12 mouse cellular contexts compared by ENCODE assay signal in the genomic region with DNA sequence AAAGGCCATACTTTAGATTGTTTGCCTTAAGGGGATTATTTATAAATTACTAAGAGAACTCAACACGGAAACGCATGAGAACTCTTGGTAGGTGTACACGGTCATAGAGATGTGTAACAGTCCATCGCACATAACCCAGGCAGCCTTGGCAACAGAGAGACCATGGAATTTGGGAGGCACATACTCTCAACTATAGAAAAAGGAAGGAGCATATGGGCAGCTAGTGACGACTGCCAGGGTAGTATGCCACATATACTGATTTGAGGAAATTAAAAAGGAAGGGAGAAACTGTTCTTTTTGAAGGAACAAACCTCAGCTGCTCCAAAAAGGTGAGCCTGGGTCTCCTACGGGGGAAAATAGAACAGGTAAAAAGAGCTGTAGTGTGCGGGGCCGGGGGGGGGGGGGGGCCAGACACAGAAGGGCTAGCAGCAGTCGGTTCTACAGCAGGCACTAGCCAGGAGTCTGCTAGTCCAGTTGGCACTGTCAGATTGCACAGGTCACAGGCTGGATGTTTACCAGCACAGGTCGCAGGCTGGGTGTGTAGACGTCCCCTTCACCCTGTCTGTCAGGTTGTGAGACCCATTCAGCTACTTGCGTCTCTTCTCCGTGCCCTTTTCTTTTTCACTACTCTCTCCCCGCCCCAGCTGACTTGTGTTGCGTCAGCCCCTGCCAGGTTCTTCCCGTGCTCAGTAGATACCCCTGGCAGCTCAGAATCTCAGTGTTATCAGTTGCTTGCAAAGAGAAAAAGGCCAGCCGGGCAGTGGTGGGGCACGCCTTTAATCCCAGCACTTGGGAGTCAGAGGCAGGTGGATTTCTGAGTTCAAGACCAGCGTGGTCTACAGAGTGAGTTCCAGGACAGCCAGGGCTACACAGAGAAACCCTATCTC. TPM values are rescaled to one million over a fixed set of nuclear protein-coding genes. Genes with fewer than 3 reads are reported as not detected.
A peak's percentile ranks its signal among the peaks of the same experiment; 100 is the strongest.
DNase-seq lines count a peak whose midpoint lies in the region; ATAC-seq and TF ChIP-seq lines count a peak whose summit lies in the region.
"Had no signal": no experiment of that assay in that cellular context is flagged by ENCODE, and none has a peak within 500 bp of the region (broad histone marks: within the 10 kb centered on the region; RNA-seq: fewer than 3 reads in every experiment).

No protein-coding gene starts in this region.

- TF ChIP-seq CTCF in bone marrow, adult 2 months (IDR thresholded peaks at IDR 0.05; ENCODE audit: control insufficient read depth, insufficient read depth, low read length) = no peak

- intact Hi-C loops in heart, postnatal 36 days (cut with DNase I) = no loop called here

- DNase-seq in heart, postnatal 36 days = no peak
- peak; percentile 87 for DNase-seq in cerebellum, adult 9-11 months
- no peak for DNase-seq in adrenal gland, postnatal 10 days
- DNase-seq in adrenal gland, adult 18-20 months (ENCODE audit: low spot score in 2 of 2) = no peak
- no peak for DNase-seq in lung, postnatal 4 days
- DNase-seq: adrenal gland, postnatal 14 days; kidney, postnatal 14 days had no signal

- H3K27me3 ChIP-seq in heart, embryonic 14.5 days (ENCODE audit: control insufficient read depth, insufficient read depth, low read length) = no peaks in the 10 kb centered on the region
- no peaks in the 10 kb centered on the region for H3K27me3 ChIP-seq in liver, embryonic 12.5 days (replicated peaks)
- H3K27me3 ChIP-seq: embryonic facial prominence, embryonic 13.5 days; megakaryocyte, embryonic 14.5 days had no signal

- H3K4me2 ChIP-seq in heart, embryonic 14.5 days (ENCODE audit: low read length) = 0 out of 2 replicates have a peak overlapping the region, but pooled peaks have one; percentile 1
- peak overlapping the region; percentile 32 for H3K4me2 ChIP-seq in liver, embryonic 12.5 days
- H3K4me2 ChIP-seq: embryonic facial prominence, embryonic 13.5 days had no signal

- H3K36me3 ChIP-seq in heart, embryonic 14.5 days (ENCODE audit: control insufficient read depth, insufficient read depth, low read length) = peaks cover 20% of the 10 kb centered on the region; the same call in 1 of the 2 replicates
- no peaks in the 10 kb centered on the region for H3K36me3 ChIP-seq in liver, embryonic 12.5 days

- 0 out of 4 replicates have a peak overlapping the region, but pooled peaks of 1 of the 2 experiments have one; percentile 12 for H3K27ac ChIP-seq in heart, embryonic 14.5 days (replicated peaks in 1 of 2; ENCODE audit: control insufficient read depth in 1 of 2, insufficient read depth in 1 of 2, low read depth in 2 of 2, low read length in 2 of 2)
- H3K27ac ChIP-seq in bone marrow, adult 2 months (ENCODE audit: control insufficient read depth, insufficient read depth, low read depth, low read length, poor library complexity) = no peak overlapping the region
- no peak overlapping the region for H3K27ac ChIP-seq in liver, embryonic 12.5 days
- H3K27ac ChIP-seq: embryonic facial prominence, embryonic 13.5 days had no signal

- TF ChIP-seq POLR2A in bone marrow, adult 2 months (IDR thresholded peaks at IDR 0.05; ENCODE audit: borderline replicate concordance, control insufficient read depth, low read depth, low read length) = no peak

- H3K9me3 ChIP-seq in heart, embryonic 14.5 days (ENCODE audit: control insufficient read depth, low read length) = no peaks in the 10 kb centered on the region
- no peaks in the 10 kb centered on the region for H3K9me3 ChIP-seq in liver, embryonic 12.5 days (replicated peaks)
- H3K9me3 ChIP-seq: embryonic facial prominence, embryonic 13.5 days; megakaryocyte, embryonic 14.5 days had no signal

- ATAC-seq in heart, embryonic 14.5 days (ENCODE audit: insufficient number of reproducible peaks, insufficient read depth, low FRiP score, low read depth) = no peak; the same call in 1 of the 2 replicates
- ATAC-seq in liver, embryonic 12.5 days = peak; percentile 64

- H3K4me3 ChIP-seq in heart, embryonic 14.5 days (ENCODE audit: control insufficient read depth in 1 of 2, insufficient read depth in 1 of 2, low read depth in 1 of 2, low read length in 2 of 2) = no peak overlapping the region
- peak overlapping the region; percentile 39 for H3K4me3 ChIP-seq in bone marrow, adult 2 months (replicated peaks; ENCODE audit: control insufficient read depth, low read depth, low read length)
- no peak overlapping the region for H3K4me3 ChIP-seq in liver, embryonic 12.5 days
- H3K4me3 ChIP-seq: embryonic facial prominence, embryonic 13.5 days had no signal

- peaks cover 59 to 84% of the 10 kb centered on the region in 2 experiments for H3K4me1 ChIP-seq in heart, embryonic 14.5 days (ENCODE audit: control insufficient read depth in 2 of 2, insufficient read depth in 2 of 2, low read length in 2 of 2)
- H3K4me1 ChIP-seq in bone marrow, adult 2 months (ENCODE audit: control insufficient read depth, insufficient read depth, low read length) = peaks cover 9% of the 10 kb centered on the region
- peaks cover 83% of the 10 kb centered on the region for H3K4me1 ChIP-seq in liver, embryonic 12.5 days

- no peak overlapping the region for H3K9ac ChIP-seq in heart, embryonic 14.5 days (ENCODE audit: low read length)
- H3K9ac ChIP-seq in liver, embryonic 12.5 days = no peak overlapping the region
- H3K9ac ChIP-seq: embryonic facial prominence, embryonic 13.5 days had no signal

- WGBS in heart, embryonic 14.5 days = 43% methylated on average over 19 of the region's 19 CpGs
- 39% methylated on average over 19 of the region's 19 CpGs for WGBS in bone marrow, adult 2 months
- WGBS in liver, embryonic 12.5 days (ENCODE audit: insufficient replicate concordance) = 48% methylated on average over 19 of the region's 19 CpGs

RNA-seq across cellular contexts. Expression of gene Reep3, which starts 8.8 kb away (rescaled TPM):
- 28.7 and 31.5 TPM in 2 replicates for polyA plus RNA-seq in heart, embryonic 14.5 days (2014; fragmentation: Nextera tagmentation; extraction: Ambion mirVana)
- 10 to 100 TPM; 22.2 to 22.5 TPM for total RNA-seq in heart, postnatal 36 days (2021)
- polyA plus RNA-seq in bone marrow, adult 2 months (2011; ENCODE audit: insufficient read depth, insufficient read length, low replicate concordance, missing spikeins) = 3.7 and 10.8 TPM in 2 replicates
- 8.7 and 8.8 TPM in 2 replicates for polyA plus RNA-seq in liver, embryonic 12.5 days (2016; fragmentation: Nextera tagmentation; extraction: Ambion mirVana)
- 10 to 100 TPM; 45.8 to 46.9 TPM for total RNA-seq in adrenal gland, postnatal 10 days (2021)
- 10 to 100 TPM; 40.7 to 41.0 TPM for total RNA-seq in adrenal gland, adult 18-20 months (2021)

RNA-seq across cellular contexts. Expression of gene Jmjd1c, which starts 9.6 kb away (rescaled TPM):
- polyA plus RNA-seq in heart, embryonic 14.5 days (2014; fragmentation: Nextera tagmentation; extraction: Ambion mirVana) = 42.4 and 43.4 TPM in 2 replicates
- 10 to 100 TPM; 39.4 to 41.1 TPM for total RNA-seq in heart, postnatal 36 days (2021)
- 8.1 and 18.0 TPM in 2 replicates for polyA plus RNA-seq in bone marrow, adult 2 months (2011; ENCODE audit: insufficient read depth, insufficient read length, low replicate concordance, missing spikeins)
- polyA plus RNA-seq in liver, embryonic 12.5 days (2016; fragmentation: Nextera tagmentation; extraction: Ambion mirVana) = 16.1 and 16.3 TPM in 2 replicates
- 10 to 100 TPM; 47.1 to 64.6 TPM for total RNA-seq in adrenal gland, postnatal 10 days (2021)
- total RNA-seq in adrenal gland, adult 18-20 months (2021) = 10 to 100 TPM; 44.4 to 49.7 TPM
